Mouse (Mus musculus): Measurements from ENCODE around the gene Slc9a3r2.

Gene Slc9a3r2

DNA sequence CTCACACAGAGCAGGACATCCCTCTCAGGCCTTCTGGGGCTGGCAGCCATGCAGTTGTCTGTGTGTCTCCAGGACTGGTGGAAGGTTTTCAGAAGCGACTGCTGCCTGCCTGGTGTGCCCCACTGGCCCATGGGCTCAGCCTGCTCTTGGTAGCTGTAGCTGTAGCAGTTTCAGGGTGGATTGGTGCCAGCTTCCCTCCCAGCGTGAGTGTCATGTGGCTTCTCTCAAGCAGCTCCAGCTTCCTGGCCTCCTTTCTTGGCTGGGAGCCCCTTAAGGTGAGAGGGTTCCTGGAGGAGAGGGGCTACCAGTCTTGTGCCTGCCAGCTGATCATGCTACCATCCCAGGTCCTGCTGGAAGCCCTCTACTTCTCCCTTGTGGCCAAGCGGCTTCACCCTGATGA is 59.2 kb downstream of the Slc9a3r2 start:
- DNase-seq = no peak
